Comparison of ENCODE assay signal across 7 mouse cellular contexts in the genomic region with DNA sequence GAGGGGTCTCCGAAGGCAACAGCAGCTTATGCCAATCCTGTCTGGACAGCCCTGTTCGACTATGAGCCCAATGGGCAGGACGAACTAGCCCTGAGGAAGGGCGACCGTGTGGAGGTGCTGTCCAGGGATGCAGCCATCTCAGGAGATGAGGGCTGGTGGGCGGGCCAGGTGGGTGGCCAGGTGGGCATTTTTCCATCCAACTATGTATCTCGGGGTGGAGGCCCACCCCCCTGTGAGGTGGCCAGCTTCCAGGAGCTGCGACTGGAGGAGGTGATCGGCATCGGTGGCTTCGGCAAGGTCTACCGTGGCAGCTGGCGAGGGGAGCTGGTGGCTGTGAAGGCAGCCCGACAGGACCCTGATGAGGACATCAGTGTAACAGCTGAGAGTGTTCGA. TPM values are rescaled to one million over a fixed set of nuclear protein-coding genes. Genes with fewer than 3 reads are reported as not detected.
DNase-seq lines count a peak whose midpoint lies in the region; ATAC-seq and TF ChIP-seq lines count a peak whose summit lies in the region.

No protein-coding gene starts in this region.

- no peak overlapping the region for H3K27ac ChIP-seq in testis, adult 2 months (ENCODE audit: control insufficient read depth, insufficient read depth, low read depth, low read length)
- peak overlapping the region; percentile 97 for H3K27ac ChIP-seq in embryonic facial prominence, embryonic 15.5 days (replicated peaks)
- H3K27ac ChIP-seq in intestine, postnatal 0 days (ENCODE audit: low read depth, low read length), result peak overlapping the region; percentile 97
- peak overlapping the region; percentile 88; the same call in 1 of the 2 replicates for H3K27ac ChIP-seq in midbrain, embryonic 15.5 days

- TF ChIP-seq POLR2A in testis, adult 2 months (IDR thresholded peaks at IDR 0.05; ENCODE audit: control insufficient read depth, low read depth, low read length), result no peak

- H3K36me3 ChIP-seq in testis, adult 2 months (ENCODE audit: control insufficient read depth, insufficient read depth, low read length), result no peaks in the 10 kb centered on the region; the same call in 1 of the 2 replicates
- peaks cover 41% of the 10 kb centered on the region for H3K36me3 ChIP-seq in embryonic facial prominence, embryonic 15.5 days
- H3K36me3 ChIP-seq in intestine, postnatal 0 days (ENCODE audit: control insufficient read depth, insufficient read depth), result peaks cover 46% of the 10 kb centered on the region
- peaks cover 12% of the 10 kb centered on the region for H3K36me3 ChIP-seq in midbrain, embryonic 15.5 days (replicated peaks)

- H3K9ac ChIP-seq in embryonic facial prominence, embryonic 15.5 days, result peak overlapping the region; percentile 73
- H3K9ac ChIP-seq in intestine, postnatal 0 days (ENCODE audit: low read depth, low read length), result peak overlapping the region; percentile 86
- H3K9ac ChIP-seq in midbrain, embryonic 15.5 days, result peak overlapping the region; percentile 61

- peak overlapping the region; percentile 94 for H3K4me2 ChIP-seq in embryonic facial prominence, embryonic 15.5 days (replicated peaks)
- H3K4me2 ChIP-seq in intestine, postnatal 0 days (replicated peaks; ENCODE audit: low read depth), result peak overlapping the region; percentile 99
- peak overlapping the region; percentile 99 for H3K4me2 ChIP-seq in midbrain, embryonic 15.5 days

- TF ChIP-seq CTCF in testis, adult 2 months (IDR thresholded peaks at IDR 0.05; ENCODE audit: control insufficient read depth, insufficient read depth, insufficient replicate concordance, low read depth, low read length), result no peak
- TF ChIP-seq CTCF in intestine, postnatal 0 days (IDR thresholded peaks at IDR 0.05; ENCODE audit: low read depth), result no peak

- no peak for DNase-seq in testis, postnatal 14 days (ENCODE audit: low spot score)
- no peak for DNase-seq in adrenal gland, adult 18-20 months (ENCODE audit: low spot score in 2 of 2)
- no peak for DNase-seq in frontal cortex, postnatal 25 days (ENCODE audit: low spot score in 2 of 2)

- H3K27me3 ChIP-seq in testis, adult 2 months (ENCODE audit: control insufficient read depth, insufficient read depth, low read length), result no peaks in the 10 kb centered on the region
- no peaks in the 10 kb centered on the region for H3K27me3 ChIP-seq in embryonic facial prominence, embryonic 15.5 days
- H3K27me3 ChIP-seq in intestine, postnatal 0 days (replicated peaks; ENCODE audit: control insufficient read depth, insufficient read depth, low read length), result no peaks in the 10 kb centered on the region
- H3K27me3 ChIP-seq in midbrain, embryonic 15.5 days (replicated peaks), result 0 out of 2 replicates have a peak, but pooled peaks cover 3% of the 10 kb centered on the region

- no peak for ATAC-seq in embryonic facial prominence, embryonic 15.5 days (ENCODE audit: insufficient number of reproducible peaks, low FRiP score, low TSS enrichment, low read depth)
- ATAC-seq in intestine, postnatal 0 days, result no peak
- no peak for ATAC-seq in midbrain, embryonic 15.5 days (replicated peaks)

- H3K9me3 ChIP-seq in embryonic facial prominence, embryonic 15.5 days (replicated peaks), result no peaks in the 10 kb centered on the region
- no peaks in the 10 kb centered on the region for H3K9me3 ChIP-seq in intestine, postnatal 0 days (ENCODE audit: control insufficient read depth)
- no peaks in the 10 kb centered on the region for H3K9me3 ChIP-seq in midbrain, embryonic 15.5 days

- 49% methylated on average over 15 of the region's 15 CpGs for WGBS in embryonic facial prominence, embryonic 15.5 days
- 37% methylated on average over 15 of the region's 15 CpGs for whole genome bisulfite sequencing in intestine, postnatal 0 days
- WGBS in midbrain, embryonic 15.5 days, result 74% methylated on average over 15 of the region's 15 CpGs

- peak overlapping the region; percentile 92 for H3K4me3 ChIP-seq in testis, adult 2 months (ENCODE audit: control insufficient read depth, low read depth, low read length)
- peak overlapping the region; percentile 75 for H3K4me3 ChIP-seq in embryonic facial prominence, embryonic 15.5 days (replicated peaks)
- H3K4me3 ChIP-seq in intestine, postnatal 0 days (ENCODE audit: low read depth, low read length), result peak overlapping the region; percentile 84
- H3K4me3 ChIP-seq in midbrain, embryonic 15.5 days, result peak overlapping the region; percentile 98

- H3K4me1 ChIP-seq in testis, adult 2 months (ENCODE audit: control insufficient read depth, insufficient read depth, low read length), result peaks cover 24% of the 10 kb centered on the region
- peaks cover 55% of the 10 kb centered on the region for H3K4me1 ChIP-seq in embryonic facial prominence, embryonic 15.5 days
- peaks cover 16% of the 10 kb centered on the region for H3K4me1 ChIP-seq in intestine, postnatal 0 days (replicated peaks; ENCODE audit: control insufficient read depth, insufficient read depth, low read length)
- peaks cover 53% of the 10 kb centered on the region for H3K4me1 ChIP-seq in midbrain, embryonic 15.5 days

RNA-seq across cellular contexts. Expression of a gene that starts 1.6 kb away (rescaled TPM):
- 63.4 and 67.4 TPM in 2 replicates for polyA plus RNA-seq in testis, adult 2 months (2012; rRNA removed)
- 24.6 and 26.6 TPM in 2 replicates for polyA plus RNA-seq in embryonic facial prominence, embryonic 15.5 days (2015; fragmentation: Nextera tagmentation; extraction: Ambion mirVana)
- 9.3 and 12.7 TPM in 2 replicates for polyA plus RNA-seq in intestine, postnatal 0 days (2015; fragmentation: Nextera tagmentation; extraction: Ambion mirVana)
- 29.2 TPM in 2 replicates for polyA plus RNA-seq in midbrain, embryonic 15.5 days (2015; fragmentation: Nextera tagmentation; extraction: Ambion mirVana)
- 100 to 1,000 TPM in 1 of 2 experiments, 10 to 100 TPM in 1; 84.6 to 103 TPM for total RNA-seq in adrenal gland, adult 18-20 months (2021)

RNA-seq across cellular contexts. Expression of a gene that starts 1.8 kb away (rescaled TPM):
- polyA plus RNA-seq in testis, adult 2 months (2012; rRNA removed), result 24.6 and 31.8 TPM in 2 replicates
- 27.1 and 30.0 TPM in 2 replicates for polyA plus RNA-seq in embryonic facial prominence, embryonic 15.5 days (2015; fragmentation: Nextera tagmentation; extraction: Ambion mirVana)
- 29.4 and 29.7 TPM in 2 replicates for polyA plus RNA-seq in intestine, postnatal 0 days (2015; fragmentation: Nextera tagmentation; extraction: Ambion mirVana)
- polyA plus RNA-seq in midbrain, embryonic 15.5 days (2015; fragmentation: Nextera tagmentation; extraction: Ambion mirVana), result 12.5 and 14.0 TPM in 2 replicates
- 10 to 100 TPM; 36.9 to 45.8 TPM for total RNA-seq in adrenal gland, adult 18-20 months (2021)

RNA-seq across cellular contexts. Expression of a gene that starts 13.8 kb away (rescaled TPM):
- polyA plus RNA-seq in testis, adult 2 months (2012; rRNA removed), result 10.2 and 10.8 TPM in 2 replicates
- 3.8 TPM in 2 replicates for polyA plus RNA-seq in embryonic facial prominence, embryonic 15.5 days (2015; fragmentation: Nextera tagmentation; extraction: Ambion mirVana)
- 0.12 and 0.21 TPM in 2 replicates for polyA plus RNA-seq in intestine, postnatal 0 days (2015; fragmentation: Nextera tagmentation; extraction: Ambion mirVana)
- polyA plus RNA-seq in midbrain, embryonic 15.5 days (2015; fragmentation: Nextera tagmentation; extraction: Ambion mirVana), result 0.19 and 0.28 TPM in 2 replicates
- not detected for total RNA-seq in adrenal gland, adult 18-20 months (2021)

RNA-seq across cellular contexts. Expression of a gene that starts 26.8 kb away (rescaled TPM):
- 5.5 and 9.4 TPM in 2 replicates for polyA plus RNA-seq in testis, adult 2 months (2012; rRNA removed)
- polyA plus RNA-seq in embryonic facial prominence, embryonic 15.5 days (2015; fragmentation: Nextera tagmentation; extraction: Ambion mirVana), result 29.4 and 30.4 TPM in 2 replicates
- 8.2 and 9.8 TPM in 2 replicates for polyA plus RNA-seq in intestine, postnatal 0 days (2015; fragmentation: Nextera tagmentation; extraction: Ambion mirVana)
- 17.1 and 19.6 TPM in 2 replicates for polyA plus RNA-seq in midbrain, embryonic 15.5 days (2015; fragmentation: Nextera tagmentation; extraction: Ambion mirVana)
- total RNA-seq in adrenal gland, adult 18-20 months (2021), result 10 to 100 TPM; 41.1 to 45.6 TPM

RNA-seq across cellular contexts. Expression of a gene that starts 35.8 kb away (rescaled TPM):
- 105 and 122 TPM in 2 replicates for polyA plus RNA-seq in testis, adult 2 months (2012; rRNA removed)
- 32.4 and 35.9 TPM in 2 replicates for polyA plus RNA-seq in embryonic facial prominence, embryonic 15.5 days (2015; fragmentation: Nextera tagmentation; extraction: Ambion mirVana)
- polyA plus RNA-seq in intestine, postnatal 0 days (2015; fragmentation: Nextera tagmentation; extraction: Ambion mirVana), result 49.8 and 51.0 TPM in 2 replicates
- 23.7 and 25.5 TPM in 2 replicates for polyA plus RNA-seq in midbrain, embryonic 15.5 days (2015; fragmentation: Nextera tagmentation; extraction: Ambion mirVana)
- total RNA-seq in adrenal gland, adult 18-20 months (2021), result 10 to 100 TPM; 33.5 to 45.6 TPM
